7 mouse cellular contexts compared by ENCODE assay signal in the genomic region with DNA sequence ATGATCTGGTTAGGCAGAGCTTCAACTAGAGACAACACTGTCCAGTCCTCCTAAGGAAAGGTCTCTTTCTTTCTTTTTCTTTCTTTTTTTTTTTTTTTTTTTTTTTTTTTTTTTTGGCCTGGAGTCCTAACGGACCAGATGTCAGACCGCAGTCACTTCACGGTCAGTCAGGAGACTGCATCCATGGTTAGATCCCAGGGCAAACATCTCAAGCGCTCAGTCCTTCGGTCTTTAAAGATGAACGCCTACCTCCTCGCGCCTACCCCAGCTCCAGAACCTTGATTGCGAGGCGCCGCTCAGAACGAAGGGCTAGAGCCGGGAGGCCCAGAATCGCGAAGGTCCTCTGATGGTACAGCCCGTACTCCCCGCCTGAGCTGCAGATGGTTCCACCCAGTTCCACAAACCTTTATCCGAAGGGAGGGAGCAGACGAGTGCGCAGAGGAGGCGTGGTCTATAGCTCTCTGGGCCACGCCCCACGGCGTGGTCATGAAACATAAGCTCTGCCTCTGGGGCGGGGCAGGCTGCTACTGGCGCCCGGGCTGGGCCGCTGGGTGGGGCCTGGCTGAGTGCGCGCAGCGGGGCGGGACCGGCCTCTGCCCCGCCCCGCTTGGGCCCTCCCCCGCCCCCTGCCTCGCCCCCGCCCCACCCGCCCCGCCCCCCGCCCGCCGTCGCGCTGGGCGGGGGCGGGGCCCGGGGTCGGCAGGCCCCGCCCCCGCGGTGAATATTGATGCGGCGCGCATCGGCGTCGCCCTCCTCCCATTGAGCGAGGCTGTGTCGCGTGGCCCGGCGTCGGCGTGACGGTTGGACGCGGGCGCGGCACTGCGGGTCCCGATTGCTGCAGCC. TPM values are rescaled to one million over a fixed set of nuclear protein-coding genes. Genes with fewer than 3 reads are reported as not detected.
DNase-seq lines count a peak whose midpoint lies in the region; ATAC-seq lines count a peak whose summit lies in the region.

A gene (plus strand): TSS at position 720 of the 843 bp plus-strand sequence.

- 0% methylated on average over 49 of the region's 72 CpGs for WGBS in embryonic facial prominence, embryonic 11.5 days
- WGBS in limb, embryonic 10.5 days: under 1% methylated on average over 52 of the region's 72 CpGs
- under 1% methylated on average over 40 of the region's 72 CpGs for WGBS in midbrain, embryonic 13.5 days

- peaks cover 4% of the 10 kb centered on the region; the same call in 1 of the 2 replicates for H3K4me1 ChIP-seq in embryonic facial prominence, embryonic 11.5 days (ENCODE audit: control insufficient read depth, insufficient read depth, low read length)
- H3K4me1 ChIP-seq in limb, embryonic 10.5 days: peaks cover 33% of the 10 kb centered on the region
- peaks cover 41% of the 10 kb centered on the region for H3K4me1 ChIP-seq in midbrain, embryonic 13.5 days (replicated peaks)

- H3K27ac ChIP-seq in embryonic facial prominence, embryonic 11.5 days (replicated peaks; ENCODE audit: low read depth, low read length): peak within 1 kb of the TSS; percentile 94
- peak within 1 kb of the TSS; percentile 97 for H3K27ac ChIP-seq in limb, embryonic 10.5 days
- peak within 1 kb of the TSS; percentile 99 for H3K27ac ChIP-seq in midbrain, embryonic 13.5 days

- ATAC-seq in embryonic facial prominence, embryonic 11.5 days (replicated peaks; ENCODE audit: insufficient number of reproducible peaks, low FRiP score, low TSS enrichment, low read depth): peak; percentile 92
- peak; percentile 87 for ATAC-seq in granulocyte monocyte progenitor cell, adult 5-6 weeks (replicated peaks; ENCODE audit: poor library complexity, severe bottlenecking)
- peak; percentile 96 for ATAC-seq in midbrain, embryonic 13.5 days

- H3K27me3 ChIP-seq in embryonic facial prominence, embryonic 11.5 days (ENCODE audit: control insufficient read depth, insufficient read depth, low read length): no peaks in the 10 kb centered on the region
- H3K27me3 ChIP-seq in limb, embryonic 10.5 days (ENCODE audit: low read depth, poor library complexity, severe bottlenecking): no peaks in the 10 kb centered on the region
- no peaks in the 10 kb centered on the region for H3K27me3 ChIP-seq in midbrain, embryonic 13.5 days

- H3K36me3 ChIP-seq in embryonic facial prominence, embryonic 11.5 days (replicated peaks; ENCODE audit: control insufficient read depth, insufficient read depth, low read depth, low read length): no peaks in the 10 kb centered on the region; the same call in 1 of the 2 replicates
- H3K36me3 ChIP-seq in limb, embryonic 10.5 days: 0 out of 2 replicates have a peak, but pooled peaks cover 3% of the 10 kb centered on the region
- no peaks in the 10 kb centered on the region; the same call in 1 of the 2 replicates for H3K36me3 ChIP-seq in midbrain, embryonic 13.5 days

- peak within 1 kb of the TSS; percentile 77 for H3K4me3 ChIP-seq in embryonic facial prominence, embryonic 11.5 days (ENCODE audit: low read depth, low read length)
- H3K4me3 ChIP-seq in limb, embryonic 10.5 days: peak within 1 kb of the TSS; percentile 91
- H3K4me3 ChIP-seq in midbrain, embryonic 13.5 days (replicated peaks): peak within 1 kb of the TSS; percentile 78

- peak within 1 kb of the TSS; percentile 90 for H3K9ac ChIP-seq in embryonic facial prominence, embryonic 11.5 days (replicated peaks; ENCODE audit: low read length)
- H3K9ac ChIP-seq in midbrain, embryonic 13.5 days (replicated peaks): peak within 1 kb of the TSS; percentile 95

- peak within 1 kb of the TSS; percentile 64 for H3K4me2 ChIP-seq in embryonic facial prominence, embryonic 11.5 days (ENCODE audit: low read depth, low read length)
- peak within 1 kb of the TSS; percentile 84 for H3K4me2 ChIP-seq in midbrain, embryonic 13.5 days (replicated peaks)

- no peaks in the 10 kb centered on the region for H3K9me3 ChIP-seq in embryonic facial prominence, embryonic 11.5 days (replicated peaks; ENCODE audit: control insufficient read depth, low read length)
- H3K9me3 ChIP-seq in limb, embryonic 10.5 days (replicated peaks): no peaks in the 10 kb centered on the region
- no peaks in the 10 kb centered on the region for H3K9me3 ChIP-seq in midbrain, embryonic 13.5 days

- DNase-seq in adrenal gland, postnatal 14 days: peak; percentile 99
- DNase-seq in embryonic facial prominence, embryonic 11.5 days (ENCODE audit: low spot score): peak; percentile 100
- DNase-seq in kidney, adult 11 months: peak; percentile 99
- DNase-seq in limb, embryonic 10.5 days (ENCODE audit: low spot score): peak; percentile 99
- peak; percentile 98 for DNase-seq in spleen, adult 12 weeks (ENCODE audit: low spot score)

RNA-seq across cellular contexts. Expression of the gene that starts here (rescaled TPM):
- total RNA-seq in adrenal gland, postnatal 14 days (2021): 21.4 and 22.1 TPM in 2 replicates
- 24.2 and 27.9 TPM in 2 replicates for polyA plus RNA-seq in embryonic facial prominence, embryonic 11.5 days (2014; fragmentation: Nextera tagmentation; extraction: Ambion mirVana)
- total RNA-seq in granulocyte monocyte progenitor cell, adult 5-6 weeks (2014; fragmentation: Nextera tagmentation): 19.0 and 32.7 TPM in 2 replicates
- 21.2 and 30.7 TPM in 2 replicates for total RNA-seq in granulocyte monocyte progenitor cell, adult 5-6 weeks (2017)
- 37.6 and 40.2 TPM in 2 replicates for polyA plus RNA-seq in limb, embryonic 10.5 days (2016; fragmentation: Nextera tagmentation; extraction: Ambion mirVana)
- polyA plus RNA-seq in midbrain, embryonic 13.5 days (2015; fragmentation: Nextera tagmentation; extraction: Ambion mirVana): 23.8 and 24.6 TPM in 2 replicates

Comparison
In these comparisons a context has a peak if more than half of its experiments do, and no peak if none do; other contexts are left out.
1. Peak in every context shown above with its lines: DNase-seq, ATAC-seq, H3K4me3 ChIP-seq and H3K27ac ChIP-seq.